Mouse (Mus musculus) CD4-positive helper T cell, adult 2 months (primary cell): ENCODE measurements around the gene Foxn1.

Experiments used
- DNase-seq: peaks from one replicate; pipeline ENCODE4 v3.0.0-alpha.2; 2012; ENCODE audit warnings: low read depth, missing footprints, low spot score

The Foxn1 gene

GRCm38 (mm10) chr11:78386508-78387043, at the start of gene Foxn1:
Foxn1 (minus strand) TSS chr11:78386558.
- no peak for DNase-seq

DNA sequence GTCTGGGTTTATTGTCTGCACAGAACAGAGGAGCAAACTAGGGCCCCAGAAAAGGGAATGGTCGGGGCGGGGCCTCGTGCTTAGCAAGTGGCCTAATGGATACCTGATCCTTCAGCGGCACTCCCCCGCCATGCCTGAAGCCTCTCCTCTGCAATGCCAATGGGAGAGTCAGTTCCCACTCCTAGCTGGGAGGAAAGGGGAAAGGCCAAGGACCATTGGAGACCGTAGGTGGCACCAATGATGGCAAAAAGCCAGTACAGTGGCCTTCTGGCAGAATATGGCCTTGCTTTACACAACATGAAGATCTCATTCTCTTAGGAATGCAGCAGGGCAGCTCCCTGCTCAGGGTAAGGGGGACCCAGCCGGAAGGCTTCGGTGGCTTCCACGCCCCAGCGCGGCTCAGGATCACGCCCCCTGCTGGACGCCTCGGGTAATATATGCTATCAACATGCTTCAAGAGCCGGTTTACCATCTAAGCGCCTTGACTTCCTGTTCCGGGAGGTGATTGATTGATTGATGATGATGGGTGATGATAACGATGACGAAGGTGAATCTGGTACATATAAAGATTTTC, 49.5 kb upstream of the Foxn1 start:
- DNase-seq: peak; percentile 53

DNA sequence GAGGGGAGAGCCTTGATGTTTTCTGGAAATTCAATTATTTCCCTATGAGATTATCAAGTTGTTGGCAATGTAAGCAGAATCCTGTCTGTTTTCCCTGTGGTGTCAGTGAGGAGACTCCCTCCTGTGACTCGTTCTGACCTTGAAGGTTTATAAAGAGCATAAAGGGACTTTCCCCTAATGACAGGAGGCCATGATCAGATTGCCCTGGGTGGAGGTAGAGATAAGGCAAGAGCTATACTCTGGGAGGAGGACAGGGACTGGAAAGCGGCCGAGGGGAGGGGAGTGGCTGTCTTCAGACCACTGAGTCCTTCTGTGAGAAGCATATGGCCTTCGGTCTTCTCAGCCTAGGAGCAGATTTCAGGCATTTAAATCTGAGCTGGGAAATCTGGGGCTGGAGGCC, 47.7 kb upstream of the Foxn1 start:
- DNase-seq: no peak

GRCm38 (mm10) chr11:78431176-78431575, 44.8 kb upstream of the Foxn1 start:
- no peak for DNase-seq

DNA sequence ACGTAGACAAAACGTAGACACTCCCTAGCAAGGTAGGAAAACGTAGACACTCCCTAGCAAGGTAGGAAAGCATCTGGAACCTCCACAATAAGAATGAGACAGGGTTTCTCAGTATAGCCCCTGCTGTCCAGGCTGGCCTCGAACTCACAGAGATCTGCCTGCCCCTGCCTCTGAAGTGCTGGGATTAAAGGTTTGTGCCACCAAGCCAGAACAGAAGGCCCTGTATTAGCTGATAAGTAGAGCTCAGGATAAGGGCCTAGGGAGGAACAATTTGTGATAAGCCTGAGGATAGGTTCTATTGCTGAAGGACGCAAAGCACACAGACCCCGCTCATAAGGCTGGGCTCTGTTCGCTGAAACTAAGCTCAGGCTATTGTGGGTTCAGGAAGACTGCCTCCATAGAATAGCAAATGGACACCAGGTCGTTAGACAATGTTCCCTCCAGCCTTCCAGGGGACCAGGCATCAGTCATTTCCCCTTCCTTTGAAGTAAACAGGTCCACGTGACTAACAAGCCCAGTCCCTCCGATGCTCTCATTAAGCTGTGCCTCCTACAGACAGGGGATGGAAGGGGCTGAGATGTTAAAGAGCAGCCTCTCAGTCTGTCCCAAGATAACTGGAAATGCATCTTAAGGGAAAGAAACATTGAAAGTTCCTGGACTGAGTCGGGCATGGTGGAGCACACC, 44.0 kb upstream of the Foxn1 start:
- no peak for DNase-seq

DNA sequence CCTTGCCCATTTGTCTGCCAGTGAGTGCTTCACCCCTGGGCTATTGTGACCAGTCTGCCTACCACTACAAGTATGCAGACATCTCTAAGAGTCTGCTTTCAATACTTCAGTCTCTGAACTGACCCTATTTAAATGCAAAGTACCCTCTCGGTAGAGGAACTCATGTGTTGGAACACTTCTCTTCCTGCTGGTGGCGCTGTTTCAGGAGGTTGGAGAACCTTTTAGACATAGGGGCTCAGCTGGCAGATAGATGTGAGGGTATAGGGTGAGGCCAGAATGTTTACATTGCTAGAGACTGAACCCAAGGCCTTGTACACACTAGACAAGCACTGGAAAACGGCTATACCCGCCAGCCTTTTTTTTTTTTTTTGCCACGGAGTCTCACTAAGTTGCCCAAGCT, 42.0 kb upstream of the Foxn1 start:
- no peak for DNase-seq

GRCm38 (mm10) chr11:78427655-78428054, 41.3 kb upstream of the Foxn1 start:
- no peak for DNase-seq

- DNase-seq: no peak
These were observed 39.2 kb upstream of the Foxn1 start for GRCm38 (mm10) chr11:78425572-78425971.

DNA sequence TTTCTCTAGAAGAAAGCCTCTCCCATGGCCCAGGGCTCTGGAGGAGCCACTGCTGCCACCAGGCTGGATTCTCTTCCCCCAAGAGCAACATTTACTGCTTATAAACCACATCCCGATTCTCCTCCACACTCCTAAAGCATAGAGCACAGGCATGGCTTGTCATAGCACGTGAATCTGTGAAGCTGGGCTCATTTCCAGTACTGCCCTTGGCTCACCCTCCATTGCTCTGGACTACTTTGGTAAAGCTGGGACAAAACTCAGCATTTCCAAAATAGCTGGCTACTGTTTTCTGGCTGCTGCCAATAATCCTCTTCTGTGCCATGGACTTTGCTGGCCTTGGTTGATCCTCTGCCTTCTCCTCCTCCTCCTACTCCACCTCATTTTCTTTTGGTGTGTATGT, 38.0 kb upstream of the Foxn1 start:
- DNase-seq: no peak

- no peak for DNase-seq
These were observed 35.9 kb upstream of the Foxn1 start, which contains the start of gene Slc13a2 for GRCm38 (mm10) chr11:78422055-78422819. Slc13a2 (minus strand) TSS chr11:78422217.

- no peak for DNase-seq
These were observed 35.0 kb upstream of the Foxn1 start for GRCm38 (mm10) chr11:78421201-78422009.

- no peak for DNase-seq
These were observed 34.0 kb upstream of the Foxn1 start for GRCm38 (mm10) chr11:78420263-78420889.

GRCm38 (mm10) chr11:78416854-78417253, 30.5 kb upstream of the Foxn1 start:
- DNase-seq: no peak

GRCm38 (mm10) chr11:78412861-78413260, 26.5 kb upstream of the Foxn1 start:
- no peak for DNase-seq

GRCm38 (mm10) chr11:78412324-78412850, 26.0 kb upstream of the Foxn1 start:
- DNase-seq: no peak

DNA sequence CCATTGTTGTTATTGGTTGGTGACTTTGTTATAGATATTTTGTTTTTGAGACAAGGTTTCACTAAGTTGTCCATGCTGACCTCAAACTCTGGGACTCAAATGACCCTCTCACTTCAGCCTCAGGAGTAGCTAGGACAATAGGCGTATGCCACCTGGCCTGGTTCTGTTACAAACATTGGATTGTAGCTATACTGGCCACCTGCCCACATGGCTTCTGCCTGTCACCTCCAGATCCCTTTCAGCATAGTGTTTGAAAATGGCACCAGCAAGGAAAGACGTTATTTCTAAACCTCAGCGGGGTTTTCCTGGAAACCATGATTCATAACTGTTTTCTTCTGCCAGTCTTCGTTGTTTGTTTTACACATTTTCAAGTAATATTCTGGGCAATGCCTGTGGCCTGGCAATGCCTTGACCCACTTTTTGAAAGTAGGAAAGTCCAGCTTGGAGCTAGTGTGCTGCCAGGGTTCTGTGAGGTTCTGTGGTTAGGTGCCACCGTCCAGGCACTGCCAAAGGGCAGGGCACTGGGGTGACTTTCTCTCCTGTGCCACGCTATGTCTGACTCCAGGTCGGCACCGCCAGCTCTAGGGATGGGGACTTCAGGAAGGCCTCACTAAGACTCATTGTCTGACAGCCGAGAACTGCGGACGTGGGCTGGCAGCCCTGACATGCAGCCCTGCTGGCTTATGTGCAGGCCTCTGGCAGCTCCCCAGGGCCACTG, 25.4 kb upstream of the Foxn1 start:
- no peak for DNase-seq

- no peak for DNase-seq
These were observed 22.2 kb upstream of the Foxn1 start for GRCm38 (mm10) chr11:78408256-78409240.

GRCm38 (mm10) chr11:78402062-78402461, 15.7 kb upstream of the Foxn1 start:
- no peak for DNase-seq

GRCm38 (mm10) chr11:78401469-78401868, 15.1 kb upstream of the Foxn1 start:
- DNase-seq: no peak
